14 mouse cellular contexts compared by ENCODE assay signal in the genomic region with DNA sequence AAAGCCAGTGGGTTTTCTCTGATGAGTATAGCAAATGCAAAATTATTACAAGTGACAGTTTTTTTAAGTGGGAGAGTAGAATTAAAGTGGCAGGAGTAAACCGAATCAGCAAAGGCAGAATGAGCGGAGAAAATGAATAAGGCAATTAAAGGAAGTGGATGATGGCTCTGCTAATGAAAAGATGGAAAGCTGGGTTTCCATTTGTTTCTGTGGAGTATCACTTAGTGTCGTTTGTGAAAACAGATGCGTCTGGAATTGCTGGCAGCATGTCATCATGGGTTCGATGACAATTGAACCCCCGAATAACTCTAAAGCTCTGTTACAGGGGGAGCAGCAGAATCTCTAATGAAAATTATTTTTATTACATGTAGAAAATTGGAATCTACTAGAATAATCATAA.
DNase-seq lines count a peak whose midpoint lies in the region; ATAC-seq and TF ChIP-seq lines count a peak whose summit lies in the region.
"Had no signal": no experiment of that assay in that cellular context is flagged by ENCODE, and none has a peak within 500 bp of the region (broad histone marks: within the 10 kb centered on the region; RNA-seq: fewer than 3 reads in every experiment).

No protein-coding gene starts in this region.

- ATAC-seq in forebrain, embryonic 14.5 days: no peak
- no peak for ATAC-seq in hindbrain, embryonic 15.5 days (ENCODE audit: low FRiP score, low read depth)
- no peak for ATAC-seq in midbrain, embryonic 16.5 days
- ATAC-seq in frontal cortex, adult (ENCODE audit: low TSS enrichment): no peak

- no peaks in the 10 kb centered on the region for H3K9me3 ChIP-seq in forebrain, embryonic 14.5 days (replicated peaks; ENCODE audit: control insufficient read depth, low read length)
- no peaks in the 10 kb centered on the region for H3K9me3 ChIP-seq in hindbrain, embryonic 15.5 days
- no peaks in the 10 kb centered on the region for H3K9me3 ChIP-seq in midbrain, embryonic 16.5 days (replicated peaks; ENCODE audit: control insufficient read depth, low read length, poor library complexity, severe bottlenecking)
- H3K9me3 ChIP-seq: heart, embryonic 13.5 days; liver, embryonic 13.5 days; stomach, embryonic 15.5 days had no signal

- DNase-seq in forebrain, embryonic 14.5 days (ENCODE audit: low spot score): peak; percentile 66
- no peak for DNase-seq in right cerebral cortex, postnatal 36 days (ENCODE audit: low spot score in 2 of 2)
- DNase-seq in embryo, embryonic 11 days: no peak
- DNase-seq in adrenal gland, adult 8-10 months: no peak
- DNase-seq: adrenal gland, adult 2 months; cerebellum, adult 9-11 months; liver, embryonic 13.5 days had no signal

- no peak for TF ChIP-seq CTCF in cortical plate, adult 2 months (IDR thresholded peaks at IDR 0.05; ENCODE audit: extremely low read depth, insufficient read depth, low read length)

- peaks cover 2% of the 10 kb centered on the region; the same call in 1 of the 2 replicates for H3K4me1 ChIP-seq in cortical plate, adult 2 months (ENCODE audit: control insufficient read depth, insufficient read depth, low read length)
- H3K4me1 ChIP-seq in forebrain, embryonic 14.5 days (ENCODE audit: control insufficient read depth, insufficient read depth, low read length): peaks cover 8% of the 10 kb centered on the region; the same call in 1 of the 2 replicates
- H3K4me1 ChIP-seq in hindbrain, embryonic 15.5 days (replicated peaks): peaks cover 8% of the 10 kb centered on the region
- peaks cover 14% of the 10 kb centered on the region for H3K4me1 ChIP-seq in midbrain, embryonic 16.5 days (ENCODE audit: control insufficient read depth, insufficient read depth, low read length)
- H3K4me1 ChIP-seq: heart, embryonic 13.5 days; liver, embryonic 13.5 days; stomach, embryonic 15.5 days had no signal

- H3K4me2 ChIP-seq in forebrain, embryonic 14.5 days (ENCODE audit: low read length): peak overlapping the region; percentile 53
- peak overlapping the region; percentile 55 for H3K4me2 ChIP-seq in hindbrain, embryonic 15.5 days
- peak overlapping the region; percentile 59 for H3K4me2 ChIP-seq in midbrain, embryonic 16.5 days (ENCODE audit: low read length)
- H3K4me2 ChIP-seq: heart, embryonic 13.5 days; liver, embryonic 13.5 days; stomach, embryonic 15.5 days had no signal

- no peaks in the 10 kb centered on the region for H3K36me3 ChIP-seq in forebrain, embryonic 14.5 days (ENCODE audit: control insufficient read depth, insufficient read depth, low read length)
- no peaks in the 10 kb centered on the region for H3K36me3 ChIP-seq in hindbrain, embryonic 15.5 days
- H3K36me3 ChIP-seq in midbrain, embryonic 16.5 days (ENCODE audit: control insufficient read depth, insufficient read depth, low read length): no peaks in the 10 kb centered on the region
- H3K36me3 ChIP-seq: heart, embryonic 13.5 days; liver, embryonic 13.5 days; stomach, embryonic 15.5 days had no signal

- peak overlapping the region; percentile 66 for H3K4me3 ChIP-seq in cortical plate, adult 2 months (ENCODE audit: insufficient read depth, low read length)
- peak overlapping the region; percentile 42 for H3K4me3 ChIP-seq in forebrain, embryonic 14.5 days (ENCODE audit: low read depth, low read length)
- peak overlapping the region; percentile 41 for H3K4me3 ChIP-seq in hindbrain, embryonic 15.5 days
- H3K4me3 ChIP-seq in midbrain, embryonic 16.5 days (ENCODE audit: low read depth, low read length): peak overlapping the region; percentile 38
- H3K4me3 ChIP-seq: heart, embryonic 13.5 days; liver, embryonic 13.5 days; stomach, embryonic 15.5 days had no signal

- 40% methylated on average over 6 of the region's 6 CpGs for WGBS in forebrain, embryonic 14.5 days
- 46% methylated on average over 6 of the region's 6 CpGs for WGBS in hindbrain, embryonic 15.5 days
- 42% methylated on average over 6 of the region's 6 CpGs for WGBS in midbrain, embryonic 16.5 days

- no peak for TF ChIP-seq POLR2A in cortical plate, adult 2 months (IDR thresholded peaks at IDR 0.05; ENCODE audit: extremely low read depth, insufficient read depth, low read length)

- H3K27me3 ChIP-seq in forebrain, embryonic 14.5 days (replicated peaks; ENCODE audit: control insufficient read depth, insufficient read depth, low read length): no peaks in the 10 kb centered on the region
- H3K27me3 ChIP-seq in hindbrain, embryonic 15.5 days: no peaks in the 10 kb centered on the region
- H3K27me3 ChIP-seq in midbrain, embryonic 16.5 days (ENCODE audit: control insufficient read depth, insufficient read depth, low read depth, low read length): no peaks in the 10 kb centered on the region; the same call in 1 of the 2 replicates
- H3K27me3 ChIP-seq: heart, embryonic 13.5 days; liver, embryonic 13.5 days; stomach, embryonic 15.5 days had no signal

- H3K27ac ChIP-seq in cortical plate, adult 2 months (ENCODE audit: insufficient read depth, low read length): peak overlapping the region; percentile 59; the same call in 1 of the 2 replicates
- peak overlapping the region; percentile 55 for H3K27ac ChIP-seq in forebrain, embryonic 14.5 days (ENCODE audit: low read depth, low read length)
- H3K27ac ChIP-seq in hindbrain, embryonic 15.5 days (replicated peaks): peak overlapping the region; percentile 54
- H3K27ac ChIP-seq in midbrain, embryonic 16.5 days (ENCODE audit: low read length): peak overlapping the region; percentile 63; the same call in 1 of the 2 replicates
- H3K27ac ChIP-seq: heart, embryonic 13.5 days; kidney, postnatal 0 days; liver, embryonic 13.5 days; stomach, embryonic 15.5 days had no signal

- H3K9ac ChIP-seq in forebrain, embryonic 14.5 days (ENCODE audit: low read length): peak overlapping the region; percentile 50
- H3K9ac ChIP-seq in hindbrain, embryonic 15.5 days: peak overlapping the region; percentile 27
- H3K9ac ChIP-seq in midbrain, embryonic 16.5 days (ENCODE audit: low read depth, low read length): 0 out of 2 replicates have a peak overlapping the region, but pooled peaks have one; percentile 44
- H3K9ac ChIP-seq: heart, embryonic 13.5 days; liver, embryonic 13.5 days; stomach, embryonic 15.5 days had no signal
